Mouse (Mus musculus): ENCODE results near the gene Fmo5.

DNA sequence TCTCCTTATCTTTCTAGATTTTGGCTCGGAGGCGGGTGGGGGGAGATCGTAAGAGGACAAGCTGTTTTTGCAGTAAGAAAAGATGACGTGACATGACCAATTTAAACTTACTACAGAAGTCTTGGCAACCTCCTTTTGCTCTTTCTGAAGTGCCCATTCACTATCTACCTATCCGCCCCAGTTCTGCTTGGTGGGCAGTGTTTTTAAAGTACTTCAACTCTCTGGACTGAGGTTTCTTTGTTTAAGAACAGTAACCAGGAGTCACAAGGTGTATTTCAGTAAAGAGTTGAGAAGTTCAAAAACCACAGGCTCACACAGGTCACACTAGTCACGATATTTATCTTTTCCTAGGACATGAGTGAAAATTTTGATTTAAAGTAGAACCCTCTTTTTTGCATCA lies 33.5 kb upstream of the Fmo5 start:
- TF ChIP-seq CTCF (IDR thresholded peaks at IDR 0.05; ENCODE audit: insufficient read depth, low read length) (no peak), POLR2A (IDR thresholded peaks at IDR 0.05; ENCODE audit: borderline replicate concordance, extremely low read depth, low read depth, low read length) (no peak)

All from lung, adult 2 months (tissue).